Mouse (Mus musculus) gastrocnemius, postnatal 25 days (tissue): ENCODE results near the gene Tfdp1. TPM values are rescaled to one million over a fixed set of nuclear protein-coding genes. Genes with fewer than 3 reads are reported as not detected.

Source experiments
- DNase-seq: peaks from one replicate; pipeline ENCODE4 v3.0.0; 2022
- total RNA-seq, 2 experiments: library from RNA; stranded (reverse); gene quantifications; 1 replicate in 1 of 2; 2 replicates in 1 of 2; pipeline ENCODE4 v1.2.3; 2021

The Tfdp1 gene
- total RNA-seq, 2 experiments from 2014 or later: 45.5 to 46.3 TPM

- DNase-seq: no peak
Measured at GRCm38 (mm10) chr8:13353155-13353833, 14.7 kb downstream of the Tfdp1 start.

- no peak for DNase-seq
Measured at GRCm38 (mm10) chr8:13353883-13354282, 15.3 kb downstream of the Tfdp1 start.

GRCm38 (mm10) chr8:13356221-13356620, 17.7 kb downstream of the Tfdp1 start:
- no peak for DNase-seq

- DNase-seq: peak; percentile 76
Measured at GRCm38 (mm10) chr8:13356681-13357080, 18.1 kb downstream of the Tfdp1 start.

GRCm38 (mm10) chr8:13360213-13360612, 21.7 kb downstream of the Tfdp1 start:
- no peak for DNase-seq

- no peak for DNase-seq
Measured at GRCm38 (mm10) chr8:13361865-13362264, 23.3 kb downstream of the Tfdp1 start.

- no peak for DNase-seq
Measured at GRCm38 (mm10) chr8:13373151-13373662, 34.7 kb downstream of the Tfdp1 start.

GRCm38 (mm10) chr8:13381630-13382029, 43.1 kb downstream of the Tfdp1 start:
- DNase-seq: no peak

GRCm38 (mm10) chr8:13382536-13382935, 44.0 kb downstream of the Tfdp1 start:
- DNase-seq: no peak

GRCm38 (mm10) chr8:13382999-13383398, 44.4 kb downstream of the Tfdp1 start:
- DNase-seq: no peak

GRCm38 (mm10) chr8:13386366-13386765, 47.8 kb downstream of the Tfdp1 start:
- no peak for DNase-seq

- DNase-seq: no peak
Measured at GRCm38 (mm10) chr8:13387728-13388127, 49.2 kb downstream of the Tfdp1 start.

GRCm38 (mm10) chr8:13388744-13389143, 50.2 kb downstream of the Tfdp1 start:
- no peak for DNase-seq

- DNase-seq: no peak
Measured at GRCm38 (mm10) chr8:13393869-13394268, 55.3 kb downstream of the Tfdp1 start.

- no peak for DNase-seq
Measured at GRCm38 (mm10) chr8:13396725-13397124, 58.2 kb downstream of the Tfdp1 start, which contains the start of gene Atp4b. Atp4b (minus strand) TSS chr8:13396825.

GRCm38 (mm10) chr8:13403517-13403916, 65.0 kb downstream of the Tfdp1 start:
- no peak for DNase-seq

GRCm38 (mm10) chr8:13404666-13405131, 66.1 kb downstream of the Tfdp1 start, which contains the start of gene Grk1:
Grk1 (plus strand) TSS chr8:13405081.
- no peak for DNase-seq

- no peak for DNase-seq
Measured at GRCm38 (mm10) chr8:13406011-13406410, 67.5 kb downstream of the Tfdp1 start.

GRCm38 (mm10) chr8:13411597-13411996, 73.0 kb downstream of the Tfdp1 start:
- peak; percentile 59 for DNase-seq

- DNase-seq: no peak
Measured at GRCm38 (mm10) chr8:13412891-13413558, 74.5 kb downstream of the Tfdp1 start.

- DNase-seq: no peak
Measured at GRCm38 (mm10) chr8:13413823-13414390, 75.4 kb downstream of the Tfdp1 start.

GRCm38 (mm10) chr8:13415879-13416278, 77.3 kb downstream of the Tfdp1 start:
- DNase-seq: peak; percentile 74

GRCm38 (mm10) chr8:13419111-13419639, 80.6 kb downstream of the Tfdp1 start:
- DNase-seq: no peak
